Mouse (Mus musculus): ENCODE data around the gene Cdipt. TPM values are rescaled to one million over a fixed set of nuclear protein-coding genes. Genes with fewer than 3 reads are reported as not detected.

Gene Cdipt
- polyA plus RNA-seq, 2 experiments, result 32.6 to 36.4 TPM

DNA sequence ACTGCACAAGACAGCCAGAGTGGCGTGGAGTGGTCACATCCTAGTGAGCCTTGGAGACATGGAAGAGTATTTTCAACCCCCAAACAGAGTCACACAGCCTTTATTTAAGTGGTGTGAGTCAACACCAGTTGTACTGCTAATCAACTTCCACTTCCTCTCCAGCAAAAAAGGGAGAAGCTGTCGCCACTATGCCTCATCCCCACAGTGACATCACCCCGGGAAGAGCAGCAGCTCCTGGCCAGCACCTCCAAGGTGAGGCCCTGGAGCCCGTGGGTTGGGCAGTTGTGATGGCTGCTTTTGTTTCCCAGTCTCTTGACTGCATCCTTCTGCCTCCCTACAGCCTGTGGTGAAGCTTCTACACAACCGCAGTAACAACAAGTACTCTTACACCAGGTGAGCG is 34.5 kb upstream of the Cdipt start:
- H3K27ac ChIP-seq, result no peak overlapping the region
- ATAC-seq (ENCODE audit: insufficient read depth), result no peak
- 51% methylated on average over 6 of the region's 6 CpGs for WGBS (ENCODE audit: insufficient replicate concordance)

DNA sequence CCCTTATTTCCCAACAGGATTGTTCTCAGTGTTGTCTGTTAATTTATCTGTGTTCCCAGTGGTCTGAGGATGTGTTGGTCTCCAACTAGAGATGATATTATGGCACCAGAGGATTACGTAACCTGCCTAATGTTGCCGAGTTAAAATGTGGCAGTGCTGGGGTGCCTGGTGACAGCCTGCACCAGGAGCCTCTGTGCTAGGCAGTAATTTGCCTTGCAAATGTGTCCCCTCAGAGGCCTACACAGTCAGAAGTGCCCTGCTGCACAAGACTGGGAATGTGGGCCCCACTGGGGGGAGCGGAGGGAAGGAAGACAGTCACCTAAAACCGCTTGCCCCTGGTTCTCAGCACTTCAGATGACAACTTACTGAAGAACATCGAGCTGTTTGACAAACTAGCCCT is 33.9 kb upstream of the Cdipt start:
- no peak overlapping the region for H3K4me2 ChIP-seq (ENCODE audit: low read depth)
- H3K27ac ChIP-seq, result no peak overlapping the region
- ATAC-seq (ENCODE audit: insufficient read depth) (no peak), DNase-seq (ENCODE audit: low read depth in 3 of 3, low spot score in 3 of 3) (no peak)
- no peaks in the 10 kb centered on the region for H3K4me1 ChIP-seq (replicated peaks; ENCODE audit: control insufficient read depth in 2 of 2, insufficient read depth in 2 of 2, low read length in 1 of 2)
- TF ChIP-seq EP300 (IDR thresholded peaks at IDR 0.05; ENCODE audit: low read depth) (no peak), CTCF (IDR thresholded peaks at IDR 0.05; ENCODE audit: low read depth) (no peak)
- no peaks in the 10 kb centered on the region for H3K36me3 ChIP-seq (replicated peaks; ENCODE audit: control insufficient read depth, insufficient read depth, low read depth)
- 78% methylated on average over 5 of the region's 5 CpGs for WGBS (ENCODE audit: insufficient replicate concordance)
- no peak overlapping the region for H3K4me3 ChIP-seq (ENCODE audit: insufficient read depth in 1 of 2, low read depth in 2 of 2, low read length in 2 of 2)
- no peaks in the 10 kb centered on the region for H3K9me3 ChIP-seq (ENCODE audit: control insufficient read depth, low read length)
- no peak overlapping the region for H3K9ac ChIP-seq (replicated peaks)
- H3K27me3 ChIP-seq (ENCODE audit: control insufficient read depth, insufficient read depth, low read length), result no peaks in the 10 kb centered on the region

More for the DNA sequence above, 34.5 kb upstream of the Cdipt start:
- Histone ChIP-seq H3K36me3 (replicated peaks; ENCODE audit: control insufficient read depth, insufficient read depth, low read depth) (no peaks in the 10 kb centered on the region), H3K27me3 (ENCODE audit: control insufficient read depth, insufficient read depth, low read length) (no peaks in the 10 kb centered on the region), H3K4me3 (ENCODE audit: insufficient read depth in 1 of 2, low read depth in 2 of 2, low read length in 2 of 2) (no peak overlapping the region), H3K4me2 (ENCODE audit: low read depth) (no peak overlapping the region), H3K9me3 (ENCODE audit: control insufficient read depth, low read length) (no peaks in the 10 kb centered on the region), H3K4me1 (replicated peaks; ENCODE audit: control insufficient read depth in 2 of 2, insufficient read depth in 2 of 2, low read length in 1 of 2) (no peaks in the 10 kb centered on the region), H3K9ac (replicated peaks) (no peak overlapping the region)
- no peak for DNase-seq (ENCODE audit: low read depth in 3 of 3, low spot score in 3 of 3)
- TF ChIP-seq EP300 (IDR thresholded peaks at IDR 0.05; ENCODE audit: low read depth) (no peak), CTCF (IDR thresholded peaks at IDR 0.05; ENCODE audit: low read depth) (no peak)

DNA sequence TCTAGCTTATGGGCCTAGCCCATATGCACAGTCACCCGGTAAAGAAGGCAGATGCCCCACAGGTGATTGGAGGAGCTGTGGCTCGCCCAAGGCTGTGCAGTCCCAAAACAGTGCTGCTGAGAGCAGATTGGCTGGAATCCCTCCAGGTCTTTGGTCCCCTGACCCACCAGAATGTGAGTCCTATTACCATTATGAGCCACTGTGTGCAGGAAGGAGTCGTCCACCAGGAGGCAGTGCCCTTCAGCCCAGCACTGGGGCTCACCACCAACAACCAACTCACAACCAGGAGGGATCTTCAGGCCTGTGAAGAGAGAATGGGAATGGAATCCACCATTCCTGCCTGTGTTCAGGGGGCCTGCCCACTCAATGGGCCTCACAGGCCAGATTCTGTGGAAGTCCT is 29.2 kb upstream of the Cdipt start:
- H3K36me3 ChIP-seq (replicated peaks; ENCODE audit: control insufficient read depth, insufficient read depth, low read depth), result no peaks in the 10 kb centered on the region
- WGBS (ENCODE audit: insufficient replicate concordance), result 45% methylated on average over 3 of the region's 3 CpGs
- H3K27me3 ChIP-seq (ENCODE audit: control insufficient read depth, insufficient read depth, low read length), result peaks cover 15% of the 10 kb centered on the region
- no peak overlapping the region for H3K4me2 ChIP-seq (ENCODE audit: low read depth)
- DNase-seq (ENCODE audit: low read depth in 3 of 3, low spot score in 3 of 3) (no peak), ATAC-seq (ENCODE audit: insufficient read depth) (no peak)
- no peak overlapping the region for H3K27ac ChIP-seq
- no peaks in the 10 kb centered on the region; a peak in 1 of 4 replicates for H3K4me1 ChIP-seq (replicated peaks; ENCODE audit: control insufficient read depth in 2 of 2, insufficient read depth in 2 of 2, low read length in 1 of 2)
- TF ChIP-seq CTCF (IDR thresholded peaks at IDR 0.05; ENCODE audit: low read depth) (peak; percentile 86), EP300 (IDR thresholded peaks at IDR 0.05; ENCODE audit: low read depth) (no peak)
- no peaks in the 10 kb centered on the region for H3K9me3 ChIP-seq (ENCODE audit: control insufficient read depth, low read length)
- H3K4me3 ChIP-seq (ENCODE audit: insufficient read depth in 1 of 2, low read depth in 2 of 2, low read length in 2 of 2), result no peak overlapping the region
- H3K9ac ChIP-seq (replicated peaks), result no peak overlapping the region

DNA sequence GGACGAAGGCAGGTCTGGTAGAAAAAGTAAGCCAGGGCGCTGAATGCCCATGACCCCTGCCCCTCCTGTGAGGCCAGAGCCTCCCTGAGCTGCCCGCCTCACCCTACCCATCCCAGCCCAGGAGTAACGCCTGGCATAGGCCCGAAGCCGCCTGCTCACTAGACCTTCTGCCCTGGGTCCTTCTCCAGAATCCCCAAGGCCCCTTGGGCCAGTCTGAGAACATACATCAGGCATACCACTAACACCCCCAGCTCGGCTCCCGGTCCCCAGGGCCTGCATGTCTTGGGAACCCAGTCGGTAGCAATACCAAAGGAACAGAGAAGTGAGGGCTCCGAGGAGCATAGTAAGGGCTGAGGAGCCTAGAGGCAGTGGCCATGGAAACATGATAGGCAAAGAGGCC is 27.1 kb upstream of the Cdipt start:
- no peak overlapping the region for H3K4me2 ChIP-seq (ENCODE audit: low read depth)
- TF ChIP-seq CTCF (IDR thresholded peaks at IDR 0.05; ENCODE audit: low read depth), result no peak
- H3K36me3 ChIP-seq (replicated peaks; ENCODE audit: control insufficient read depth, insufficient read depth, low read depth), result no peaks in the 10 kb centered on the region
- no peak overlapping the region for H3K9ac ChIP-seq (replicated peaks)
- 66% methylated on average over 10 of the region's 10 CpGs for WGBS (ENCODE audit: insufficient replicate concordance)
- no peak overlapping the region for H3K4me3 ChIP-seq (ENCODE audit: insufficient read depth in 1 of 2, low read depth in 2 of 2, low read length in 2 of 2)
- H3K27me3 ChIP-seq (ENCODE audit: control insufficient read depth, insufficient read depth, low read length), result peaks cover 18% of the 10 kb centered on the region
- H3K9me3 ChIP-seq (ENCODE audit: control insufficient read depth, low read length), result no peaks in the 10 kb centered on the region
- no peak overlapping the region for H3K27ac ChIP-seq
- no peaks in the 10 kb centered on the region; a peak in 1 of 4 replicates for H3K4me1 ChIP-seq (replicated peaks; ENCODE audit: control insufficient read depth in 2 of 2, insufficient read depth in 2 of 2, low read length in 1 of 2)
- ATAC-seq (ENCODE audit: insufficient read depth) (no peak), DNase-seq (ENCODE audit: low read depth in 3 of 3, low spot score in 3 of 3) (no peak)

DNA sequence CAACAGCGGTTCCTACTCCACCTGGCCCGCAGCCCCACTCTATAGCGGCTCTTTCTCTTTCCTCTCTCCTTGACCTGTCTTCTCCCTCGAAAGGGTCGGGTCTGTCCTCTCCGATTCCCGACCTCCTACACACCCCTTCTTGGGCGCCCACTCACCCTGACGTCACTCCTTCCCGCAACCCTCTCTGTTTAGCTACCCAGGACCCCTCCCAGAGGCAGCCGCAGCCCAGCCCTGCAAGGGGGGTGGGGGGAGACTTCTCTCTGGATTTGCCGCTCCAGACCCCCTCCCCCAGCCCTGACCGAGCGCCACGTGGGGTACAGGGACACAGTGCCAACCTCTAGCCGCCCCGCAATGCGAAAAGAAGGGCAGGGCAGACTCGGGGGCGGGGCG is 26.3 kb upstream of the Cdipt start, which contains the start of gene Asphd1:
TSS of gene Asphd1 (minus strand) at position 180 of the 390 bp plus-strand sequence.
- WGBS (ENCODE audit: insufficient replicate concordance), result 2% methylated on average over 21 of the region's 21 CpGs
- Histone ChIP-seq H3K9ac (replicated peaks) (0 out of 2 replicates have a peak within 1 kb of the TSS, but pooled peaks have one; percentile 18), H3K4me2 (ENCODE audit: low read depth) (peak within 1 kb of the TSS; percentile 76), H3K36me3 (replicated peaks; ENCODE audit: control insufficient read depth, insufficient read depth, low read depth) (no peaks in the 10 kb centered on the region), H3K4me3 (ENCODE audit: insufficient read depth in 1 of 2, low read depth in 2 of 2, low read length in 2 of 2) (peak within 1 kb of the TSS in 1 of 2 experiments; percentile 44; a peak in 3 of 4 replicates), H3K27me3 (ENCODE audit: control insufficient read depth, insufficient read depth, low read length) (peaks cover 18% of the 10 kb centered on the region), H3K9me3 (ENCODE audit: control insufficient read depth, low read length) (no peaks in the 10 kb centered on the region), H3K27ac (no peak within 1 kb of the TSS), H3K4me1 (replicated peaks; ENCODE audit: control insufficient read depth in 2 of 2, insufficient read depth in 2 of 2, low read length in 1 of 2) (no peaks in the 10 kb centered on the region; a peak in 1 of 4 replicates)
- TF ChIP-seq CTCF (IDR thresholded peaks at IDR 0.05; ENCODE audit: low read depth) (no peak), EP300 (IDR thresholded peaks at IDR 0.05; ENCODE audit: low read depth) (no peak)
- DNase-seq (ENCODE audit: low read depth in 3 of 3, low spot score in 3 of 3), result no peak
- no peak for ATAC-seq (ENCODE audit: insufficient read depth)
